Mouse (Mus musculus) embryo, embryonic 11 days (tissue): Measurements from ENCODE around the gene Cyp2c23.

ENCODE experiments used
- DNase-seq: peaks from one replicate; pipeline ENCODE4 v3.0.0-alpha.2; 2015

The Cyp2c23 gene

DNA sequence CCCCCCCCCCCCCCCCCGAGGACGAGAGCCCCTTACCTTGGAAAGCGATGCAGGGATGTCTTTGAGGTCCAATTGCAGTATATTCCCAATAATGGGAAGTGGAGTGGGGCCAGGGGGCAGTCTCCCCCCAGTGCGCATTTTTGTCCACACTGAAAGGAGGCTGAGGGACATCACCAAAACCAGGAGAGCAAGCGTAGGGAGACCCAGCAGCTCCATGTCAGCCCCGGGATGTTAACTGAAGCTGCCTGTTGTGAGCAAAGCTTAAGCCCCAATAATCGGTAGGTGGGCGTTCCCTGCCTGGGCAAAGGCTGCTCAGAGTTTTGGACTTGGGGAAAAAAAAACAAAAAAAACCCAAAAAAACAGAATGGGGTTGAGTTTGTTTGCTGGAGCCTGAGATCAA lies at the start of gene Cyp2c23:
TSS of gene Cyp2c23 (minus strand) at position 237 of the 400 bp plus-strand sequence.
- DNase-seq = no peak

DNA sequence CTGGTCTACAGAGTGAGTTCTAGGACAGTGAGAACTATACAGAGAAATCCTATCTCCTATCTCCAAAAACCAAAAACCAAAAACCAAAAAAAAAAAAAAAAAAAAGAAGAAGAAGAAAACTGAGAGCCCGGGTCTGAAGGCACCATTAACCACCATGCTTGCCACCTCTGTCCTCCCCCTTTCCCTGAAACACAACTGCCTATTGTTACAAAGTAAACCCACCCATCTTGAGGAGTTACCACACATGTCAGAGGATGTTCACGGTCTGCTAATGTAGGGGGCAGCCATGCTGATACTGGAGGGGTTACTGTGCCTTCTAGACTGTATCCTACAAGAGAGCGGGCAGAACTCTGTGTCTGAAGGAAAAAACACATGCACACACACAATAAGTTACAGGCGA lies 48.0 kb upstream of the Cyp2c23 start:
- DNase-seq = no peak

DNA sequence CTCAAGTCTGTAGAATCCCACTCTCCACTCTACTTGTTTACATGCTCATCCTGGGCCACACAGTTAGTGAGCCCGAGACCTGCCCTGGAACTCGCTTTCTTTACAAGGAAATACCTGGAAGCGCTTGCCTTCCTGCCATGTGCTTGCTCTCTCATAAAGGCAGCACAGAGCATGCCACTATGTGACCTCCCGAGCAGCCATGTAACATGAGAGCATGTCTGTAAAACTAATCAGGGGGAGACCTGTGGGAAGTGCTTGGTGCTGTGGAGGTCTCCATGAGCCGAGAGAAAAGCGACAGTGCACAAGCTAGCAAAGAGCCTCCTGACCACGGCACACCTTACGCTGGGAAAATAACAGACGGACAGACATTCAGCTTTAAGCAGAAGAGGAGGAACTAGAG lies 47.4 kb upstream of the Cyp2c23 start:
- DNase-seq = peak; percentile 41

DNA sequence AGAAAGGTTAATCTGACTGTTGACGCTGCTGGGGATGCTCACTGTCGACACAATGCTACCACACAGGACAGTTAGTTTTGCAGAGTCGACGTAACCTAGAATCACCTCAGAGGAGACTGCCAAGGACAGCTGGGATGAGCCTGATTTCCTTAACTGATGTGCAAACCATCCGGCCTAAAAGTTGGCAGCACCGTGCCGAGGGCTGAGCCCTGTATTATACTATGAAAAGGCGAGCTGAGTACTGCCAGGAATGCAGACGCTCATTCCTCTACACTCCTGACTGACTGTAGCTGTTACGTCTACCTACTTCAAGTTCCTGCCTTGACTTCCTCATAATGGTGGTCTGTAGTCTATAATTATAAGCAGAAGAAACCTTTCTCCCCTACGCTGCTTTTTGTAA lies 46.0 kb upstream of the Cyp2c23 start:
- DNase-seq = no peak

DNA sequence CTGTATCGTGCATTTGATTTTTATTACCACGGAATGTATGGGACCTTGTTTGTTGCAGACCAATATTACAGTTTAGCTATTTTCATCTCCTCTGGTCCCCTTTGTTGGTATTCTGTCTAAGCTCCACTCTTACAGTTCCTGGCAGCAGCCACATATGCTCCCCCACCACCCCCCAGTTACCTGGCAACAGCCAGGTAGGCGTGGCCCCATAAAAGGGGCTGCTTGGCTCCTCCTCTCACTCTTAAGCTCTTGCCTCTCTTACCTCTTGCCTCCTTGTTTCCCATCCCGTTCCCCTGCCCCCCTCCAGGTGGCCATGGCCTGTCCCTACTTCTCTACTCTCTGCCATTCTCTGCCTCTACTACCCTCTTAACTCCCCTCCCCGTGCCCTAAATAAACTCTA lies 42.2 kb upstream of the Cyp2c23 start:
- DNase-seq = no peak

DNA sequence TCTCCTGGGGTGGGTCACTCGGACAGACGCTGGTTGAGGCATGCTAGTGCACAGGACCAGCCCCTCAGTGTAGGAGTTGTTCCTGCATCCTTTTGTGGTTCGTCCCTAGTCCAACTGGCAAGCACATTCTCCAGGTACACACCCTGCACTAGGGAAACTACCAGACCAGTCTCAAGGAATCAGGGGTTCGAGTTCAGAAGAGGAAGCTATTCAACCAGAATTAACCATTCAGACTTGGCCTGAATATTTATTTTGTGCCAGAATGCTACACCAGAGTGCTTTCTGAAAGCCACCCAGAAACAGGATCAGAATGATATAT lies 40.9 kb upstream of the Cyp2c23 start:
- DNase-seq = no peak

DNA sequence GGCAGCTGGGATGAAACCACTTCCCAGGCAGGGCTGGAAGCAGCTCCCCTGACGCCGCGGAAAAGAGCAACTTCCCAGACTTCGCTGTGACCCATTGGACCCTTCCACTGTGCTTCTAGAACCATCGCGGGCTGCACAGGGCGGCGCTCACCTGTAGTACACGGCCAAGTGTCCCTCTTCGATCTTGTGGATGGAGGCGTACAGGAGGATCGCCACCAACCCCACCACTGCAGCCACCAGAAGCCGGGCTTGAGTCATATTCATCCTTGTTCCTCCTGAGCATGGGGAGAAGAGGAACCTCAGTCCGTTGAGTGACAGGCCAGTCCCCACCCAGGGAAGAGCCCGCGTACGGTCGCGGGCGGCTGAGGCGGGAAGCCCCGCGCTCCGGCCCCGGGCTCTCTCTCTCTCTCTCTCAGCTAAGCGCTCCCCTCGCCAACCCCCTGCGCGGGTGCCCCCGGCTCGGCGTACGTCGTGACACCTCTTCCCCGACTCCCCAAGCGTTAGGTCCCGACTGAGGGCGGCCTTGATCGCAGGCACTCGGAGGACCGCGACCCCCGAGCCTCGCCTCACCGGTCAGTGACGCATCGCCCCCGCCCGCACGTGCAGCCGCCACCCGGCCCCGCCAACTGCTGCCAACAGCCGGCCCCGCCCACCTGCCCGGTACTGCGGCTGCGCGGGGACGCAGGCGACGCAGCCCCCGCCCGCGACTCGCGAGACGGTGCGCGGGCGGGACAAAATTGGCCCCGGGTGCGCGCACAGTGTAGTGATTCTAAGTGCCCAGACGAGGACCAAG lies 40.3 kb upstream of the Cyp2c23 start, which contains the start of gene Erlin1:
TSS of gene Erlin1 (minus strand) at position 665 of the 793 bp plus-strand sequence.
- DNase-seq = peak; percentile 95

DNA sequence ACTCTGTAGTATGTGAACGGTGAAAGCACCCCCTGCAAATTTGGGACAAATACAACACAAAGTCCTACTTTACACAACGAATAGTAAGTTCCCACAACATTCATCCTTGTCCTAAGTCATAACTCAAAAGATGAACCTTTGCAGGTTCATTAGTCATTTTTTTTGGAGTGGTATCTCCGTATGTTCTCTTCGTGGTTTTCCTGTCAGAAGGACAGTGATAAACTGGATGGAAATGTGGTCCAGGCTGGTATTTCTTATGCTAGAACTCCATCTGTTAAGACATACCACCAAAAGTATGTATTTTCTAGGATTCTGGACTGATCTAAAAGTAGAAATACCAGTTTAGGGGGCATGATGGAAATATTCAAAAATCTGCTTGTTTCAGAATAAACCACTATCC lies 39.2 kb upstream of the Cyp2c23 start:
- no peak for DNase-seq

DNA sequence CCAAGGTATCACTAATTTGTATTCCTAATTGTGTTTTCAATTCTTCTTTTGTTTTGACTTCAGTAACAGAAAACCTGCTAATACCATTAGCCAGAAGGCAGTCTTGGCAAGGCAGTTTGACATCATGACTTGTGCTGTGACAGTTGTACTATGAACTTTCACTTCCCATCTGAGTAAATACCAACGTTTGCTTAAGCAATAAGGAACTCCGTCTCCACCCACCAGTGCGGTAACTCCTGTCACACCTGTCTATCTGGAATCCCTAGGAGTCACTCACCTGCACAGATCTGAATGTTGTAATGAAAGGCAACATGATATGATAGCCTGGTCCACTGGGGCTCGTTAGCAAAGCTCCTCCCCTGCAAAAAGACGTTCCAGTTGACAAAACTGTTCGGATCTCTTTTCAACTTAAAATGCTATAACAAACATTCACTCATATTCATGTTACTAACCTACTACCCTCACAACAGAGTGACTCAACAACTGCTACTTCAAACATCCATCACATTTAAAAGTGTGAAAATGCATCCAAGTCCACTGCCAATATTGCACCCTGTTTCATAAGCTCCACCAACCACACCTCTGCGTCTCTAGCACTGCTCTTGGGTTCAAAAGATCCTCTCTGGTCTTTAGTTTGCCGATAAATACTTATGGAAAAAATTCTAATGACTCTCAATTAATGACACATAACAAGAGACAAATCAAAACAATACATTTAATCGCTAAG lies 38.5 kb upstream of the Cyp2c23 start:
- DNase-seq = no peak

DNA sequence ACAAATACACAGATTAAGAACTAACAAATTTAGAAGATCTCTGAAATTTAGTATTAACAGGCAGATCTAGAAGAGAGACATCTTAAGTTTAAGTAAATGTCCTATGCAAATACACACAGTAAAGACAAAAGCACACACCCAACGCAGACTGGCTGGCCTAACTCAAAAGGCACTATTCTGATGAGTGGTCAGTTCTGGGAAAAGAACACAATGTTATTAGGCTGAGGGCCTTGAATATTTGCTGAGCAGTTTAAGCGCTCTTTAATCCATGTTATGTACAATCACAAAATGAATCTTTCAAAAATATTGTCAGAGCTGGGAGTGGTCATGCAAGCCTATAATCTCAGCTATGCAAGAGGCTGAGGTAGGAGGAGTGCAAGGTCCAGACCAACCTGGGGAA lies 35.7 kb upstream of the Cyp2c23 start:
- DNase-seq = no peak

DNA sequence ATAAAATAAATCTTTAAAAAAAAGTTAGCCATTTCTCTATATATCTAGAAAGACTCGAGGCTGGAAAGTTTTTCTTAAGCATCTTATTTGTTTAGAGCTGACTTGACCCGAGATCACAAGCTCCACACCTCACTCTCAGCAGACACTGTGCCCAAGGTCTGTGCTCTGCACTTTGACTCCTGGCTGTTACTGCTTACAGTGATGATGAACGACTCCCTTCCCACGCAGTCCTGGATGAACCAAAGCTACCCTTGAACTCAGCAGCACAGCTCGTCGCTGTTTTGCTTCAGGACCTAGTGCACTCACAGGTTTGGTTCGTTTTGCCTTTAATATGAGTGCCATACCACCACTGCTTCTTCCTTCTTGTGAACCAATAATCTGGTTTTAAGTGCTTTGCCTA lies 34.8 kb upstream of the Cyp2c23 start:
- DNase-seq = no peak

DNA sequence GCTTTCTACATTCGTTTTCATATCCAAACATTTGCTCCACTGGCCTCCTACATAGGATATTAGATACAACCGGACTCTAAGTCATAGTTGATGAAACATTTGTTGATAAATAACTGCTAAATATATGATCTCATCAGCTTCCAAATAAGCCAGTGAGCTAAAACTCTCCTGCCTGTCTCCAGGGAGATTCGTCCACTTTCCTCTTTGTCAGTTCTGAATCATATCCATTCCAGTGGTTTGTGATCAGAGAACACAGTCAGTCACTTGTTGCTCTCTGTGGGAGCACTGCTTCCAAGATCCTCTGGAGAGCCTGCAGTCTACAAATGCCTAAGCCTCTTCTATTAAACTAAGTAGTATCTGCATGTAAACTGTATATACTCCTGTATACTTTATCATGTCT lies 31.2 kb upstream of the Cyp2c23 start:
- DNase-seq = no peak

DNA sequence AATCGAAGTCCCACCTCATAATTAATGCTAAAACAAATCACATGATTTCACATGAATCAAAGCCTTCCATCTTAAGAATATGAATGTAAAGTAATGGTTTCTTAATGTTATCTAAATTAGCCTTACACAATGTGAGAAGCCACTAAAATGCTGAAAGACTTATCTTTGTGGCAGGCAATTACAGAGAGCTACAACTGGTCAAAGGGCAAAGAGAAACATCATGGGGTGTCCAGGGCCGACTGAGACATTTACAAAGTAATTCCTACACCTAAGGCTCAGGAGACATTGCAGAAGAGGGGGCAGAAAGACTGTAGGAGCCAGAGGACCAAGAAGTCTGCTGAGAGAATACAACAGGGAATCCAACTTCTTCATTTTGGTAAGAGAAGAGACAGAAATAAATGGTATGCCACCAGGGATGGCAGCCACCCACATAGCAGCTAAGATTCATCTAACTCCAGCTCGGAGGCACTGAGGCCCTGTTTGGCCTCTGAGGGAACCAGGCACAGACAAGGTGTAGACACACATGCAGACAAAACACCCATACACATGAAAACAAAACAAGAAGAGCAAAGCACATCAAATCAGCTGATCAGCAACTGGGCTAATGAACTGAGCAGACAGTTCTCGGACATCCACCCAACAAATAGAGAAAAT lies 26.3 kb upstream of the Cyp2c23 start:
- no peak for DNase-seq

DNA sequence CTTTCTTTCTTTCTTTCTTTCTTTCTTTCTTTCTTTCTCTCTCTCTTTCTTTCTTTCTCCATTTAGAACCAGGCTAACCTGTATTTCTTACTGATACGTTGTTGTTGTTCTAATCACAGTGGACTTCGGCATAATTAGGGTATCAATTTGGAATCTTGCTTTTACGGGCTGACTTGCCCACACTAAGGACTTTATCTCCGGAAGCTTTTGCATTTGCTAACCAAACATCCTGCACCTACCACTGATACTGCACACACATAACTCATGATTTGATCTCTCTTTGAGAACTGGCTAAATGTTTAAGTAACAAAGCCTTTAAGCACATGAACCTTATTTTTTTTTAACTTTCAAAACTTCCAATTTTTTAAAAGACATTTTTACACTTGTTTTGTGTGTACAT lies 21.4 kb upstream of the Cyp2c23 start:
- DNase-seq = no peak

DNA sequence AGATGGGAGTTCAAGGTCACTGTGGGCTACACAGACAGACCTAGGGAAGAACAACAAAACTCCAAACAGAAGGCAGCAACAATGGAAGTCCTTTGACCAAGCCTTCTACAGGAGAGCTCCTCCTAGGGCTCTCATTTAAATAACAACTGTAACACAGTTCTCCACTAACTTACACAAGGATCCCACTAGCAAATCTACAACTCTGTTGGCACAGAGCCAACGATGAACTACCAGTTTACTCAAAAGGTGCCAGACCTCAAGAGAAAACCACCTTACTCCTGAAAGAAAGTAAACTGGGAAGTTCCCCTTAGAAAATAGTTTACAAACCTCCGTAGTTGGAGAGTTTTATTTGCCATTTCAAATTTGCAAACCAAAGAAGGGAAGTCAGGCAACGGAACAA lies 20.3 kb upstream of the Cyp2c23 start:
- no peak for DNase-seq

DNA sequence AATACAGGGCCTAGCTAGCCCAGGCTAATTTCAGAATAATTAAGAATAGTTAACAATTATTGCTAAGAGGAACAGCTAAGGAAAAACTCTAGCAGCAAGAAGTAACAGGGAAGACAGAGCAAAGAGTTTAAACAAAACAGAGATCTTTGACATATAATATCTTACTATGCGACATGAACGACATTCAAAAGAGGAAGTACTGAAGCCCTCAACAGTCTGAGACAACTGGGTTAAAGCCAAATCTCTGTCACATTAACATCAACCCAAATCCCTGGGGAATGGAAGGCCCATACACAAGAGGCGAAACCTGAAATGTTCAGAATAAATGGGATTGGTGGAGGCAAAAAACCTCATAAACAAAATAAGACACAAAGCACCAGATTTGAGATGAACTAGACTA lies 16.8 kb upstream of the Cyp2c23 start:
- DNase-seq = no peak

DNA sequence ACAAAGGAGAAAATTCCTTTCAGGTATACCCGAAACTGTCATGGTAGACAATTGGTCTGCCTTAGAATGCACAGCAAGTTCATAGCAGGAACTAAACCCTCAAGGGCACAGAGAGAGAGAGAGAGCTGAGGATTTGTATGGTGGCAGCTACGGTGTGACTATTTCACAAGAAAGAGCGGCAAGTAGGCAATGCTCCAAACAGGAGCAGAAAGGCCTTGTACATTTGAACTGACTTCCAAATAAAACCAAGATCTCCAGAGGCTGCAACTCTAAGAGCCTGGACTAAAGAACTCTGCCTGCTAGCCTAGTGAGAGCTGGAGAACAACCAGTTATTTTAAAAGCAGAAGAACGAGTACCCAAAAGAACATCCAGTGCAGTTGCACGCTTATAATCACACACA lies 13.1 kb upstream of the Cyp2c23 start:
- DNase-seq = no peak

DNA sequence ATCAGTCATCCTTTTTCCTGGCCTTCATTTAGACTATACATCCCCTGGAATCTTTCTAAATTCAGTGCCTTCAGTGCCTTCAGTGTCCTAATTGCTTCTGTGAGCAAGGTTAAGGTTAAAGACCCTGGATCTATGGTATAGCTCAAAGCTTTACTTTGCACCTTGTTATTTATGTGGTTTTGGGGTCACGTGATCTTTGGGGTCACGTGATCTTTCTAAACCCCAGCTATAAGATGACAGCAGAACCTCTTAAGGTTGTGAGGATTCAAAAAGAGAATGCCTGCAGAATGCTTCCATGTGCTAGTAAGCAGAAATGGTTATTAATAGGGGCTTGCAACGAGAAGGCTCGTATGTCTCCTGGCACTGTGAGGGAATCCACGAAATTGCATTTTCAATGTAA lies 4.4 kb upstream of the Cyp2c23 start:
- DNase-seq = no peak

DNA sequence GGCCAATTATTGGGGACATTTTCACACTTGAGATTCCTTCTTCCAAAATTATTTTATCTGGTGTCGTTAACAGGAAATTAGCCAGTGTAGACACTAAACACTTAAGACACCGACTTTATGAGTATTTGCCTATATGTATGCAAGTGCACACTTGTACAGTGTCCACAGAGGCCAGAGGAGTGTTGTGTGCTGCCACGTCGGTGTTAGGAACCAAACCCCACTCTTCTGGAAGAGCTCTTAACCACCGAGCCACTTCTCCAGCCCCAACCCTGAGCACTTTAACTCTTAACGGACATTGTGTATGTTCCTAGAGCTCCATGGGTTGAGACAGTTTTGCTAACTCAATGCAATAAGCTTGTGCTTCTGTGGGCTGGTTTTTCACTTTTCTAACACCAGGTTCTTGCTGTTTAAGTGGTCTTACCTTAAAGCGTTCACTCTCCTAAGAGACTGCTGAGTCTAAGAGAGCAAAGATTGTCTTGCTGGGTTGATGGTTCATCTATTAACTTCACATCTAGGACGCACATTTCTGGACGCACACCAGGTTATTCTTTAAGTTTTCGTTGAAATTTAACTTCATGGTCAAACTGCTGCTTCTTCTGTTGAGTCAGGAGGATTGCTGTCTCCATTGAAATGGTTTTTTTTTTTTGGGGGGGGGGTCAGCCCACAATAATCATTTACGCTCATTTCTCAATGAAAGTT lies 3.2 kb upstream of the Cyp2c23 start:
- DNase-seq = no peak

DNA sequence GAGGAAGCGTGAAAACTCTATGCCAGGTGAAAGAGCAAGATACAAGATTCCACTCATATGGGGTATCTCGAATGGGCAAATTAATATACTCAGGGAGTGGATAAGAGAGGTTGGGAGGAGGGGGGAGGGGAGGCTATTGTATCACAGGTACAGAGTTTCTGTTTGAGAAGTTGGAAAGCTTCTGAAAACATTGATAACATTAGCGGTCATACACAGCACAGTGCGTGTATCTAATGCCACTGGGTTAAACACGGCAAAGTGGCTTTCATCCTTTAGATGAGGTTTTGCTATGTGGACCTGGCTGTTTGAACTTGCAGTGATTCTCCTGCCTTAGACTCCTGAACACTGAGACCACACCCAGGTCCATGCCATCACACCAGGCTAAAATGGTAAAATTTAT lies 1.0 kb upstream of the Cyp2c23 start:
- DNase-seq = no peak

DNA sequence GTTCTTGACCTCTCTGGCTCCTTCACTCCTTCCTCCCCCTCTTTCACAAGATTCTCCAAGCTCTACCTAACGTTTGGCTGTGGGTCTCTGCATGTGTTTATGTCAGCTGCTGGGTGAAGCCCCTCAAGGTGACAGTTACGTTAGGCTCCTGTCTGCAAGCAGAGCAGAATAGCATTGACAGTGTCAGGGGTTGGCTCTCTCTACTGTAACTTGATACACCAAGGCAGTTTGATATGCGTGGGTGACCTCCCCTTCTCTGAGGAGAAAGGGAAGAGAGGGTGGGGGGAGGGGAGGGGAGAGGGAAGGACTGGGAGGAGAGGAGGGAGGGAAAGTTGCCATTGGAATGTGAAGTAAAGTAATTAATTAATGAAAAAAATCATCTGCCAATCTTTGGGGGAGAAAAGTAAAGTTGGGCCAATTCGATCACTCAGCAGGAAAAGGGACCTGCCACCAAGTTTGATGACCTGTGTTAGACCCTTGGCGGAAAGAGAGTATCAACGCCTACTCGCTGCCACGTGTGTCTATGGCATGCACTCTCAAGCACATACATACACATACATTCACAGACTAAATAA lies 2.0 kb downstream of the Cyp2c23 start:
- peak; percentile 23 for DNase-seq

DNA sequence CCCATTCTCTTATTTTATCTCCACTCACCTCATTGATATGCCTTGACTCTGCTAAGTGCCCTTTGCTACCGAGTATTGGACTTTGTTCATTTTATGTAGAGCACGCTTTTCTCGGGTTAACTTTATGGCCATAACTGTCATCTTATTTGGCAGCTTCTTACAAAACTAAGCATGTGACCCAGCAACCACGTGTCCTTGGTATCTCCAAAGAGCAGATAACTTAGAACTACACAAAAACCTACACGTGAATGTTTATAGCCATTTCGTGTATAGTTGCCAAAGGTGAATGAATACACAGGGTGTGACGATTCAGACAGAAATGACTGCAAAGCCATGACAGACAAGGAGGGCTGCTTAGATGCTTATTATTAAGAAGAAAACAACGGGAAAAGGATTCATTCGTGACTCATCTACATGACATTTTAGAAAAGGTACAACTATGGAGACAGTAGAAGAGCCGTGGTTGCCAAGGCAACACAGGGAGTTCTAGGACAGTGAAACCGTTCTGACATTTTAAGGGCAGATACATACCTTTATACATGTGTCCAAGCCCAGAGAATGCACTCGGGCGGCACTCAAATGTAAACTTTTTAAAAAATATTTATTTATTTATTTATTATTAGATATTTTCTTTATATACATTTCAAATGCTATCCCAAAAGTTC lies 4.0 kb downstream of the Cyp2c23 start:
- DNase-seq = no peak

DNA sequence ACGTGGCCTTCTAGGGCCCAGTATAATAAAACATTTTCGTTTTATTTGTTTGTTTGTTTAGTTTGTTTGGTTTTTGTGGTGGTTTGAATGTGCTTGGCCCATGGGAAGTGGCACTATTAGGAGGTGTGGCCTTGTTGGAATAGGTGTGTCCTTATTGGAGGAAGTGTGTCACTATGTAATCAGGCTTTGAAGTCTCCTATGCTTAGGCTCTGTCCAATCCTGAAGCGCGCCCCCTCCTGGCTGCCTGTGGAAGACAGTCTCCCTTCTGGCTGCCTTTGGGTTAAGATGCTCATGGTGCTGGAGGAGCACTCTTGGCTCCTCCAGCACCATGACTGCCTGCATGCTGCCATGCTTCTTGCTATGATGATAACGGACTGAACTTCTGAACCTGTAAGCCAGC lies 5.9 kb downstream of the Cyp2c23 start:
- peak; percentile 17 for DNase-seq
